Mouse (Mus musculus) kidney, adult 18-20 months (tissue): Measurements from ENCODE around the gene Vrk3.

ENCODE experiments used
- DNase-seq: peaks from one replicate; pipeline ENCODE4 v3.0.0; 2021

Vrk3 gene

DNA sequence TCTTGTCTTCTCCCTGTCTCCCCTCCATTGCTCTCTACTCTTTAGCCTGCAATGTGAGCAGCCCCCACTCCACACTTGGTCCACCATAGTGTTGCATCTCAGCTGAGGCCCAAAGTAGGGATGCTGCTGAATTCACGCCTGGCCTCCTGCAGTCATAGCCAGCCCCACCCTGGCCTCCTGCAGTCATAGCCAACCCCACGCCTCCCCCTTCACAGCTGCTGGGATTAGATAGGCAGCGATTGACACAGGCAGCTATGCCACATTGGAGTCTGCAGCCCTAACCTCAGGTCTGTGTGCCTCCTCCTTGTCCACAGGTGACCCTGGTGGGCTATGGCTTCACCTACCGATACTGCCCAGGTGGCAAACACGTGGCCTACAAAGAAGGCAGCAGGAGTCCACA lies 19.9 kb downstream of the Vrk3 start:
- DNase-seq, result no peak

DNA sequence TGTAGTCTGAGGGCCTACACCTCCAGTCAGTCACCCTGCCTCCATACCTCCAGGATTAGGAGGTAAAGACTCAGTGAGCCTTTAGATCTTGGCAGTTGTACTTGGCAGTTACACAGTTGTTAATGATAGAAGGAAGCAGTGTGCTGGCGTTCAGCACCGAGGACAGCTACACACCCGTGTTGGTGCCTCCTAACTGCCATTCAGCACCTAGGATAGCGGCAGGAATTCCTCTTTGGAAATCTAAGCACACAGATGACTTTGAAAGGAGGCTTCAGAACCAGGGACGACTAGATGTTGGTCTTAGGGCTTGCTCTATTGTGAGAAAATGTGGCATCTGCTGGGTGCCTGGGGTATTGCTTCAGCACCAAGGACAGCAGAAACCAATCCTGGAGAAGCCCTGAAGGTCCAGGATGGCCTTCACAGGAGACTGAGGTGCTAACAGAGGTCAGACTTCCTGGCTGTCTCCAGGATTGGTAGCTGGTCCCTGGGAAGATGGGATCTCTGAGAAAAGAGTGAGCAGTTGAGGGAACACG lies 21.9 kb downstream of the Vrk3 start:
- DNase-seq, result peak; percentile 65

DNA sequence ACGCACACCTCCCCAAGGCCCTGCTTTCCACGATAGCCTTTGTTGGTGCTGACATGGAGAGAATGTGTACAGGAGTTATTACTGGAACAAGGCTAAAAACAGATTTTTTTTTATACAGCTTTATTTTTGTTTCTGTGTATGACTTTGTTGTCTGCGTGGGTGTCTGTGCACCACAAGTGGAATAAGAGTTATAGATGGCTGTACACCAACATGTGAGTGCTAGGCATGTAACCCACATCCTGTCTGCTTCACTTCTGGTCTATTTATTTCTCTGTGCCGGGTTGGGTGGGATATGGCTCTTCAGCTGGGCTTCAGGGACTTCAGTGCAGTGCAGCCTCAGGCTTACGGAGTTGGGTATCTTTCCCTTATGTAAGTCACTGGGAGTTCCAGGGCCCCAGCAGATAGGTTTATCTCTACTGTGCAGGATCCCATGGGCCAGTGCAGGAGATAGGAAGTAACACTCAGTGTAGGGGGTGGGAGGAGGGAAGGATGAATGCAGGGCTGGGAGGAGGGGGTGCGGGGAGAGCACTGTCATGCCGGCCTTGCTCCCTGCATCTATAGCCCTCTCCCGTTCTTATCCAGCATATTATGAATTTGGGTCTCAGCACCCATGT lies 24.5 kb downstream of the Vrk3 start:
- DNase-seq, result no peak

DNA sequence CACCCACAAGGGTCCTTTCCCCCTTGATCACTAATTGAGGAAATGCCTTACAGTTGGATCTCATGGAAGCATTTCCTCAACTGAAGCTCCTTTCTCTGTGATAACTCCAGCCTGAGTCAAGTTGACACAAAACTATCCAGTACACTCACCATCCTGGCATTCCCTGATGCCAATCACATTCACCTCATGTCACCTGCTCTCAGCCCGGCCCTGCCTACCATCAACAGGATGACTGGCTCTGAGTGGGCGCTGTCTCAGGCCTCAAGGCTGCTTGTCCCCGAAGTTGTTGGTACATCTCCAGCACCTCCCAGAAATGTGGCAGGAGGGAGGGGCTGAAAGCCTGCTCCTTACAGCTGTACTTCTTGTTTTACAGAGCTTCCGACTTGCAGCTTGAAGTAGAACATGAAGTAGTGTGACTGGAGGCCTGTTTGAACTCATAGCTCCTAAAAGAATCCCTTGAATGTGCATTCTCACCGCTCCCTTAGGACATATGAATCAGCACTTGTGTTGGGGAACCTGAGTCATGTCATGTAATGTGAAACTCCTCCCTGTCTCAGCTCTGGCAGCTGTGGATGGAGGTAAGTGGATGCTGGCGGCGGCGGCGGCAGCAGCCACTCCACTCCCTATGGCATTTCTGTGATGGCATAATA lies 28.8 kb downstream of the Vrk3 start:
- no peak for DNase-seq

DNA sequence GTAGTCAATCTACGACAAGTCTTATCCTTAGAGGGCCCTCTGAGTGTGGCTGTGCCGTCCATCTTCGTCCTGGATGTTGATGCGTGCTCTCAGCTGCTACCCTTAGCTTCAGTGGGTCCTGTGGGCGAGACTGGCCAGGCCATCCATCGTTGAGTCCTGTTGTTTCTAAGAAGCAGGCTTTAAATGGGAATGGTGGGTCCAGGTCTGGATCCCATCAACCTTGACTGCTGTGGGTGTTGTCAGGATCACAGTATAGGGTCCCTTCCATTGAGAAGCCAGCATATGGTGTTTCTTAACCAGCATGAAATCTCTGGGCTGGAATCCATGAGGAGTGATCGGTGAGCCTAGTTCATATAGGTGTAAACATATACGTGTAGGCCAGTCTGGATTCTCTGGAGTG lies 31.9 kb downstream of the Vrk3 start:
- no peak for DNase-seq

DNA sequence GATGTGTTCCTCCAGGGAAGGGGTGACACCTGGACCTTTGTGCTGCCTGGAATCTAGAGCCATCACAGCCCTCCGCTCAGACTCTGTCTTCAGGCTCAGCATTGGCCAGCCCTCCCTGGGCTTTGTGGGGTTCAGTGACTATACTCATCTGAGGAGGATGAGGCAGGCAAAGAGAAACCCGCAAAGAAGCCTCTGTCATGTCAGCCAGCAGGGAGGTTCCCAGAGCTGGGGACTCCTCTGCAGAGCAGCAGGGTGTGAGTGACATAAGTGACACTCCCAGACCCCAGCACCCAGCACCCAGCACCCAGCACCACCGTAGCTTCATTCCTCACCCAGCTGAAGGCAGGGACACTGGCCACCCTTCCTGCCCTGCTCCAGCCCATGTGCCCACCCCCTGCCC lies 41.3 kb downstream of the Vrk3 start:
- DNase-seq, result no peak

DNA sequence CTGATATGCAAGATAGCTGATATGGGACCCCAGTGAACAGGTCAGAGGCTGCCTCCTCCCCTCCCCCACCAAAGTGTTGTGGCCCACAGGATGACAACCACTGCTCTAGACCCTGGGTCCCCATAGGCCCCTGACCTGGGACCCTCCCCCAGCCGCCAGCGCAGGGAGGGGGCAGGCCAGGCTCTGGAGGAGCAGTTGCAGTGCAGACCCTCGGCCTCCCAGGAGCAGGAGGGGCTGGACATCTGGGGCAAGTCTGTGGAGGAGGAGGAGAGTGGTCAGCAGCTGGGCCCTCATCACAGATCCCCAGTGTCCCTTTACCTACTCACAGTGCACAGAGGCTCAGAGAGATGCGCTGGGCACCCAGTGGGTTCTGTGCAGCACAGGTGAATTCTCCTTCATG lies 41.9 kb downstream of the Vrk3 start:
- no peak for DNase-seq

DNA sequence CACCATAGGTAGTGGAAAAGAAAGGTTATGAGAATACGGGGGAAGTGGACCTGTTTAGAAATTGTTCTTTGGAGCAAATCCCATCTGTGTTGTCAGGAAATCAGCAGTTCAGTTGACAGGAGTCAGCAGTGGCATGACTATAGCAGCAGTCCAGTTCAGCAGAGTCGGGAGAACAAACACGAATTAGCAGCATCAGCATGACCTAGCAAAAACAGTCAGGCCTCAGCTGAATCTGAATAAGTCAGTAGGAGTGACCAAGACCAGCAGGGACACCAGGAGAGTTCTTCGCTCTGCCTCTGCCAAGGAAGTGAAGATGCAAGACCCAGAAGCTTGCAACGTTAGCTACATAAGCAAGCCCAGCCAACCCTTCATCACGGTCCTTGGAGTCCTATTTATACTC lies 44.6 kb downstream of the Vrk3 start:
- no peak for DNase-seq

DNA sequence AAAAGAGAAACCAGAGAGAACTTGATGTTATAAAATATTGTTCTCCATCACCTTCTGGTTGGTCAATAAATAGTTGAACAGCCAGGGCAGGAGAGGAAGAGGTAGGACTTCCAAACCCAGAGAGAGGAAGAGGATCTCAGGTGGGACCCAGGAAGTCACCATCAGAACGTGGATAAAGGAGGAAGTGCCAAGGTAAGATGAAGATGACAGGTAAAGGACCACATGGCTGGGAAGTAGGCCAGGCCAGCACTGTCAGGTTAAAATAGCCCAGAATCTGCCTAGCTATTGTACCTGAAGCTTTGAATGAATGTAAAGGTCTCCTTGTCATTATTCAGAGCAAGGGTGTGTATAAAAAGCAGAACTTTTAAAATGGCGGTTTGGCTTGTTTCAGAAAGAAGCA lies 60.7 kb downstream of the Vrk3 start:
- no peak for DNase-seq

DNA sequence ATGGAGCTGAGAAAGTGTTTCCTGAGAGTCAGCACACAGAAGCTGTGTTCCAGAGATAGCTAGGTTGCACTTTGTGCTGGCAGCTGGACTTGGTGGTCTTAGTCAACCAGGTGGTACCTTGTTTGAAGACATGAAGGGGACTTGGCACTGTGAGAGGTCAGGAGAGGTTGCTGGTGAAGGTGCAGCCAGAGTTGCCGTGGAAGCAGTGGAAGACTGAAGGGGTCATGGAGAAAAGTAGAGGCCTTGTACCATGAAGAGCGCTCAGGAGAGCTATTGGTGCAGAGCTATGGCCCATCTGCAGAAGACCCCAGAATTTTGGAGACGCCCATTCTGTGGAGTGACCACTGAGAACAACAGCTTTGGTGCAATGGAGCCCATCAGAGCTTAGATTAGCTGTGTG lies 61.3 kb downstream of the Vrk3 start:
- no peak for DNase-seq

DNA sequence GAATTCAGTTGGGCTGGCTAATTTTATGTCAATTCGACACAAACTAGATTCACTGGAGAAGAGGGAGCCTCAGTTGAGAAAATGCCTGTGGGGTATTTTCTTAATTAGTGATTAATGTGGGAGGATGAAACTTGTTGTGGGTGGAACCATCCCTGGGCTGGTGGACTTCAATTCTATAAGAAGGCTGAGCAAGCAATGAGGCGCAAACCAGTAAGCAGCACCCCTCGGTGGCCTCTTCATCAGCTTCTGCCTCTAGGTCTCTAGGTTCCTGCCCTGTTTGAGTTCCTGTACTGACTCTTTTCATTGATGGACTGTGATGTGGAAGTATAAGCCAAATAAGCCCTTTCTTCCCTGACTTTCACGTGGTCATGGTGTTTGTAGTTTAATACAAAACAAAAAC lies 62.2 kb downstream of the Vrk3 start:
- no peak for DNase-seq

DNA sequence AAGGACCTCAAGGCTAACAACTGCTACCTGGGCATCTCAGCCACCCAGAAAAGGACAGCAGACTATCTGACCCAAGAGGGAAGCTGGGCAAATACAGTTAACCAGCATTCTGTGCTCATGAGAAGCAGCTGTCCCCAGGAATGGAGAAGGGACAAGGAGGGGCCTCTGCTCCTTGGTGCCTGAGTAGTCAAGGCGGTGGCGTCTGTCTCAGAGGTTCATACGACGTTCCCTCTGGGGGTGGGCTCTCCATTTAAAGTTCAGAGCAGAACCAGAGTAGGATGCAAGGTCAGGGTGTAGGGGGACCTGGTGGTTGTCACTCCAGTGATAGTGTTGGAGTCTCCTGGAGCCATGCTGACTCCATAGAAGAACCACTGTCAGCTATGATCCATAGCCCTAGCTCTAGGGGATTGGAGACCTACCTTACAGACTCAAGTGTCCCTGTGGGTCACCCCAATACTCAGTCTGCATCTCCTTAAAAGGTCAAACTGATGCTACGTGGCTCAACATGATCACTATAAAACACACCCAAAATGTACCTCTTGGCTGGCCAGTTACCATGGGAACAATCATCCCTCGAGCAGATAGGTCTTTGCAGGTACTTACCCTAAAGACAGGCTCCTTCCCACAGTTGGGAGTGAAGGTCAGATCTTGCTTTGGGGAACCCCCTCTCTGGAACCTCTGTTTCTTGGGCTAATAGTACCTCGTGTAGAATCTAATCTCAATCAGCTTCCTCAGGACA lies 62.8 kb downstream of the Vrk3 start:
- DNase-seq, result no peak

DNA sequence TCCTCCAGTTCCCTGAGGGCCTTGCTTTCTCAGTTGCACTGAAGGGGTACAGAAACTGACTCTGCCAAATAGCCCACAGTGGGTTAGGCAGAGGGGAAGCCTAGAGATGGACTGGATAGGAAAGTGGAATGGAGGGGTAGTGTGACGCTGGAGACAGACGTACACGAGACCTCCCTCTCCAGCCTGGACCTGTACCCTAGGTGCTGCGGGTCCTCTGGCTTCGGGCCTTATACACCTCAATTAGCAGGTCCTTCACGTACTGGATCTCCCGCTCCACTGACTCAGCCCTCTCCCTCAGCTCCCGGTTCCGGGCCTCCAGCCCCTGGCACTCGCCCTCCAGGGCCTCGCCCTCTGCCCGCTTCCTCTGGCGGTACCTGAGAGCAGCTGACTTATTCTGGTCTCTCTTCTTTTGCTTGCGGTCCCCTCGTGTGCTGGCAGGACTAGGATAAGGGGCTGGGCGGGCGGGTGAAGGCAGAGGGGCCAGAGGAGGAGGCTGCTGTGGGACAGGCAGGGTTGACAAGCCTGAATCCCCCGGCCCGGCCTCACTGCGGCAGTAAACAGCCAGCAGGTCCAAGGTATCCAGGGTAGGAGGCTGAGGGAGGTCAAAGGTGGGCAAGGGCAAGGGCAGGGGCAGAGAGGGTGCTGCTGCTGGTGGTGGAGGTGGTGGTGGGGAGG lies 64.6 kb downstream of the Vrk3 start:
- no peak for DNase-seq

DNA sequence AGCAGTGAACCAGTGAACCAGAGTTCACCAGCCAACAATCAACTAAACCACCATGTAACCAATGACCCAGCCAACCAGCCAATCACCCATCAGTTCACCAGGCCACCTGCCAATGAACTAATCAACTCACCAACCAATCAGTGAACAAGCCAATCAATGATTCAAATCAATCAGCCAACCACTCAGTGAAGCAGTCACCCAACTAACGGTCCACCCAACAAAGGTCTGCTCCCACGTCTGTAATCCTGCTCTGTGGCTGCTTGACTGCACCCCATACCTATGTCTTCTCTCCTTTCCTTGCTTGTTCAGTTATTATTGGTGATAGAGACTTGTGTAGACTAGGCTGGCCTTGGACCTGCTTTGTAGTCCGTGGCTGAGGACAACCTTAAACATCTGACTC lies 65.8 kb downstream of the Vrk3 start:
- DNase-seq, result no peak

DNA sequence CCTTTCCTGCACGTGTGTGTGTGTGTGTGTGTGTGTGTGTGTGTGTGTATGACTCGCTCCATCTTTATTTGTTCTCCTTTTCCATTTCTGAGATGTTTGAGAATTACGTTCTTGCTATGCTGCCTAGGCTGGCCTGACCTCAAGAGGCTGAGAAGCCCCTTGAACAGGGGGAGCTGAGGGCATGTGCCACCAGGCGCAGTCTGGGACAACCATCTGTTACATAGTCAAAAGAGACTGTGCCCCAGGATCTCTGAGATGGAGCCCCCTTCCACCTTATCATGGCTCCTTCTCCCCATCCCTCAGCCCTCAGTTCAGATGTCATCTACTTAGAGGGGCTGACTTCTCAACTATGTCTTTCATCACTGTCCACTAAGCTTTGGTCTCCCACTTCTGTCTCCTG lies 66.2 kb downstream of the Vrk3 start:
- no peak for DNase-seq

DNA sequence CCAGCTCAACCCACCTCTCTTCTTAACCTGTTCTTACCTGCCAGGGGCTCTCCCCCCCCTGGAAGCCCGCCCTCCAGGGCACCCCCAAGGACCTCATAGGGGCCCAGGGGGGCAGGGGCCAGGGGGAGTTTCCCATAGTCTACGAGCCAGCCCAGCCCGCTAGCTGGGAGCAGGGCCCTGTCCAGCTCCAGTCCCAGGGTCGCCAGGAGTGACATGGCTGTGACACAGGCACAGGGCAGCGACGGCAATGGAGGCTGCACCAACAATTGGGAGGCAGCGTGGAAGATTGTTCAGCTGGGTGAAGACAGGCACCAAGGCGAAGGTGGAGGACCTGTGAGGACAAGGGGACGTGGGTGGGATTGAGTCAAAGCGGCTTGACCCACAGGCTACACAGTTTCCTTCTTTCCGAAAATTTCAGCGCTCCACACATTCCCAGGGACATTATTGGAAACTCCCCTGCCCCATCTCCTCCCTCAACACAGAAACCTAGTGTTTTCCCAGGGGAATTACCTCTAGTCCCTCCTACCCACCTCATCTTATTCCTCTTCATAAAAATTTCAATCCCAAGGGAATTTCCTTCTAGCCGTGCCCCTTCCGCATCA lies 66.8 kb downstream of the Vrk3 start:
- DNase-seq, result no peak

DNA sequence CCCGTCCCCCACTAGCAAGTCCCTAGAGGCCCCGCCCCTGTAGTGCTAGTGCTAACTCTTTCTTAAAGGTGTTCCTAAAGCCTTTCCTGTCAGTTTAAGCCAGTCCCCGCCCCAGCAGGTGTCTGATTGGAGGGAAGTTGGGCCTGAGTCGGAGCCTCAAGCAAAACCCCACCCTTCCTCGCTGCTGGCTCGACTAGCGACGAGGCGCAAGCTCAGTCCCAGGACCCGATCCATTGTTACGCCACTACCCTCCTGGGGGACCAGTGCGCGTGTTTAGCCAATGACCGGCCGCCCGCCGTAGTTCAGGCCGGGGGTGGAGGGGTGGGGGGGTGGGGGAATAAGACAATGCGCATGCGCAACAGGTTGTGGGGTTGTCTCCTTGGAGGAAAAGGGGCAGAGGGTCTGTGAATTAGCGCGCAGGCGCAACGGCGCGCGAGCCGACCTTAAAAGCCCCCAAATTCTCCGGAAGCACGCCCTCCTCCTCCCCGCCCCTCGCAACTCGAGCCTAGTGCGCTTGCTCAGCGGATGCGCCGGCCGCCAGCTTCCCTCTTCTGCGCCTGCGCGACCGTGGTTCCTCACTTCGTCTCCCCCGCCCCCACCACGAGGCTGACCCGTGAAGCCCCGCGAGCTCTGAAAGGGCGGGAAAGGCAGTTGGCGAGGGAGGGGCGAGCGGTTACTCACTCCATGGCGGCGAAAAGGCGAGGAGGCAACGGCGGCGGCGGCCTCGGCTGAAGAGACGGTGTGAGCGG lies 67.7 kb downstream of the Vrk3 start, which contains the start of the genes Nup62 and Il4i1:
Gene Nup62, plus strand, starts transcription at position 368 of the 749 bp plus-strand sequence.
Gene Il4i1, plus strand, starts transcription at position 667 of the 749 bp plus-strand sequence.
- peak; percentile 99 for DNase-seq

DNA sequence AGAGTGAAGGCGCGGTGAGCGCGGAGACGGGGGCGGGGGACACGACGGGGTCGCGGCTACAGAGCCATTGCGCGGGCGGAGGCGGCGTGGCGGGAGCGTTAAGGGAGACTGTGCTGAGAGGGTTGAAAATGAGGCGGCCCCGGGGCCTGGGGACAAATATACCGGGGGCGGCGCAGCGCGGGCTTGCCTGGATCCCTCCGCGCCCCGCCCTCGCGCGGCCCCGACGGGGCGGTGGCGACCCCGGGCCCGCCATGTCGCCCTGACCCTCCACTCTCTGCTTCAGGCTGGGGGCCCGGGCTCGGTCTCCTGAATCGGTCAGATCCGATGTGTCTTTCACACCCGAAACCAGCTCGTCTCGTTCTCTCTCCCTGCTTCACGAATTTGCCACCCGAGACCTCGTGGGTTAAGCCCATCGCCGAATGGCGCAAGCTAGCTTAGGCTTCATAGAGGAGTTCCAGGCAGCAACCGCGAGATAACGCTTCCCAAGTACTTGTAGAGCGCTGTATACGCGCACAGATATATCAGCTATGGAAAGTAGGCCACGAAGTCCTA lies 68.3 kb downstream of the Vrk3 start, which contains the start of gene Atf5:
Gene Atf5, minus strand, starts transcription at position 189 of the 552 bp plus-strand sequence.
- no peak for DNase-seq

DNA sequence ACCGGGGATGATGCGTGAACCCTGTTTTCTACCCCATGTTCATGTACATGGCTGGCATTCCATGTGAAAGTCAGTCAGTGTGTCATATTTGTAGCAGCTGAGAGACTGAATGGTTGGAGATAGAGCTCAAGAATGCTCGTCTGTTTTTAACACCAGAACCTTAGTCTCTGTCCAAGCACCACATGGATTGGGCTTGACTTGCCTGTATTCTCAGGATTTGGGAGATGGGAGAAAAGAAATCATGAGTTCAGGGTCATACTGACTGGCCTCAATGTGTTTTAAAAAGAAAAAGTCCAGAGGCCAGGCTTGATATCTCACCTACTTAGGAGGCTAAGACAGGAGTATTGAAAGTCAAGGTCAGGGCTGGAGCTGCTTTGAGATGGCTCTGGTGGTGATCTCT lies 69.2 kb downstream of the Vrk3 start:
- DNase-seq, result no peak

DNA sequence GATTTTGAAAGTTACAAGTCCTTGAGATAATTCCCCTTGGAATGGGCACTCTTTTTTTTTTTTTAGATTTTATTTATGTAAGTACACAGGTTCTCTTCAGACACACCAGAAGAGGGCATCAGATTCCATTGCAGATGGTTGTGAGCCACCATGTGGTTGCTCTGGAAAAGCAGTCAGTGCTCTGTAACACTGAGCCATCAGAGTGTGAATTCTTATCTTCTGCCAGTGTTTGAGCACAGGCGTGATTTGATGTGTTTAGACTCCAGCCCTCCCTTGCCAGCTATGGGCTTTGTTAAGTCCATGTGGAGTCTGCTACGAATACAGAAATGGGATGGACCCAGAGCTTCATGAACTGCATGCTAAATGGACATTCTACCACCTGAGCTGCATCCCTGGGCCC lies 70.0 kb downstream of the Vrk3 start:
- DNase-seq, result no peak

DNA sequence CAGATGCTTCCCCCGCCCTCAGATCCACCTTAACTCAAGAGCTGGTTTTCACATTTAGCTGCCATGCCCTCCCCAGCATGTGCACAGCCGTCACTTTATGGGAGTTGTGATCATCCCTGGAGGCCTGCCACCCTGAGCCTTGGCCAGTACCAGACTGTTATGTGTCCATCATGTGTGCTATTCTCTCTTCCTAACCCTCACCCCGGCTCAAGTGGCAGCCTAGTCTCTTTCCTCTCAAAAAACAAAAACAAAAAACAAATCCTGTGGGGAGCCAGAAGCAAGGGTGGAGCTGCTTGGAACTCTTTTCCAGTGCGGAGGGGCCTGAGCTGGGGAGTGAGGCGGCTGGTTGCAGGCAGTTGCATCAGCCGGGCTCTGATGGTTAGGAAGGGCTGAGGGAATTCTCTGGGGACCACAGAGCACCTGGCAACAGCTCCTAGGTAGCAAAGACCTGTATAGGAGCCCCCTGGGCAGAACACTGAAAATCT lies 70.6 kb downstream of the Vrk3 start:
- no peak for DNase-seq

DNA sequence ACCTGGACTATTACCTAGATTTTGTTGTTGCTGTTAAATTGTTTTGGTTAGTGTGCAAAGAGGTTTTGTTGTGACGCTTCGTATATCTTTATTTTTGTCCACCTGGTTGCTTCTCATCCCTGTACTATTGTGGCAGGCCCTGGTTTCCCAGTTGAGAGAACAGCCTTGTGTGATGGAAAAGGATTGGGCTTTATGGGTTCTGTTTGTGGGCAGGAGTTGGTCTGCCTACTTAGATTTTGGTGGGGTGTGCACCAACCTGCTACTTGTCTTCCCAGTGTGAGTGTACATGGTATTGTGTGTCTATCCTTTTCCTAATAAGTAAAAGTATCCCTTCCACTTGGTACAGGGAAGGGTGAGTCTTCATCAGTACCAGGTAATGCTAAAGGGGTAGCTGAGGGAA lies 71.2 kb downstream of the Vrk3 start:
- DNase-seq, result no peak
